ENCODE assay signal across 8 mouse cellular contexts in the genomic region with DNA sequence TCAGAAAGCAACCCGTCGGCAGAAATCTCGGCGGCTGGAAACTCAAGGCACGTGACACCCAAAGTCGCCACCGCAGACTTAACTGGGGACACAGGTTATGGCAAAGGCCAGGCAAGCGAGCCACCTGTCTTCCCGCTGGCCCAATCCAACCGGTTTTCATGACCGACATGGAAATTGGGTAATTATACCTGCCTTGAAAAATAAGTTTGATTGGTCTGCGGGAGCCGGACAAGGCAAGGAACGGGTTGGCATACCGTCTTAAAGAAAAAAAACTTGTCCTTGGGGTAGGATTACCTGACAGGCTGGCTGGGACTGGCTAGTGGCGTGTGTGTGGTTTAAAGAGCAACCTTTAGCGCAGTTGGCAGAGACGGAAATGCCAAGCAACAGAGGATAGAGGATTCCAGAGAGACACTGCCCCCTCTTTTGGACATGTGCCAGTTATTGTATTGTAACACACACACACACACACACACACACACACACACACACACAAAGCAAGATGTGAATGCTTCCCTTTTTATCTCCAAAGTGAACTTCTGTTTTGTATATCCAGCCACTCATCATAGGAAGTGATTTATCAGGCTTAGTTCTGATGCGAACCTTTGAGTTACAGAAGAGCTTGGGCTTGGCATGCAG. TPM values are rescaled to one million over a fixed set of nuclear protein-coding genes. Genes with fewer than 3 reads are reported as not detected.
A peak's percentile ranks its signal among the peaks of the same experiment; 100 is the strongest.
DNase-seq lines count a peak whose midpoint lies in the region; ATAC-seq lines count a peak whose summit lies in the region.

No protein-coding gene starts in this region.

- 0 out of 2 replicates have a peak overlapping the region, but pooled peaks have one; percentile 30 for H3K27ac ChIP-seq in embryonic facial prominence, embryonic 10.5 days (replicated peaks)
- peak overlapping the region; percentile 88 for H3K27ac ChIP-seq in intestine, embryonic 16.5 days (ENCODE audit: low read length)

- peak overlapping the region; percentile 32 for H3K4me2 ChIP-seq in intestine, embryonic 16.5 days (ENCODE audit: low read depth, low read length)

- peak; percentile 52 for DNase-seq in adrenal gland, postnatal 10 days
- DNase-seq in adrenal gland, postnatal 4 days (ENCODE audit: low spot score in 2 of 2): no peak
- DNase-seq in embryonic facial prominence, embryonic 10.5 days (ENCODE audit: low spot score): peak; percentile 42
- DNase-seq in lung, adult 18-20 months: peak; percentile 76 to 84
- peak; percentile 60 to 69 for DNase-seq in urinary bladder, postnatal 36 days (ENCODE audit: low spot score in 2 of 2)
- no peak for DNase-seq in frontal cortex, adult 2 months (ENCODE audit: extremely low spot score in 1 of 2, low spot score in 1 of 2)
- no peak for DNase-seq in layer of hippocampus, postnatal 14 days (ENCODE audit: low spot score in 2 of 2)

- H3K27me3 ChIP-seq in embryonic facial prominence, embryonic 10.5 days (replicated peaks; ENCODE audit: low read depth, poor library complexity, severe bottlenecking): peaks cover 9% of the 10 kb centered on the region
- H3K27me3 ChIP-seq in intestine, embryonic 16.5 days (replicated peaks; ENCODE audit: control insufficient read depth, insufficient read depth, low read length): no peaks in the 10 kb centered on the region

- H3K4me1 ChIP-seq in embryonic facial prominence, embryonic 10.5 days: peaks cover 45% of the 10 kb centered on the region
- peaks cover 22% of the 10 kb centered on the region for H3K4me1 ChIP-seq in intestine, embryonic 16.5 days (ENCODE audit: control insufficient read depth, insufficient read depth, low read length)

- peak overlapping the region; percentile 34 for H3K9ac ChIP-seq in intestine, embryonic 16.5 days (ENCODE audit: low read depth, low read length)

- no peaks in the 10 kb centered on the region for H3K9me3 ChIP-seq in embryonic facial prominence, embryonic 10.5 days
- H3K9me3 ChIP-seq in intestine, embryonic 16.5 days (ENCODE audit: control insufficient read depth, low read length): no peaks in the 10 kb centered on the region

- 33% methylated on average over 19 of the region's 19 CpGs for WGBS in embryonic facial prominence, embryonic 10.5 days
- 28% methylated on average over 19 of the region's 19 CpGs for WGBS in intestine, embryonic 16.5 days

- no peaks in the 10 kb centered on the region for H3K36me3 ChIP-seq in embryonic facial prominence, embryonic 10.5 days (replicated peaks)
- no peaks in the 10 kb centered on the region for H3K36me3 ChIP-seq in intestine, embryonic 16.5 days (ENCODE audit: control insufficient read depth, insufficient read depth, low read length)

- no peak for ATAC-seq in intestine, embryonic 16.5 days

- H3K4me3 ChIP-seq in embryonic facial prominence, embryonic 10.5 days: peak overlapping the region; percentile 32
- no peak overlapping the region for H3K4me3 ChIP-seq in intestine, embryonic 16.5 days (ENCODE audit: low read length)

RNA-seq across cellular contexts. Expression of a gene that starts 3.2 kb away (rescaled TPM):
- total RNA-seq in adrenal gland, postnatal 10 days (2021): 10 to 100 TPM; 36.7 to 49.2 TPM
- total RNA-seq in adrenal gland, postnatal 4 days (2021): 10 to 100 TPM; 33.1 to 36.7 TPM
- 8.0 and 8.9 TPM in 2 replicates for polyA plus RNA-seq in embryonic facial prominence, embryonic 10.5 days (2016; fragmentation: Nextera tagmentation; extraction: Ambion mirVana)
- 6.8 and 9.9 TPM in 2 replicates for polyA plus RNA-seq in intestine, embryonic 16.5 days (2015; fragmentation: Nextera tagmentation; extraction: Ambion mirVana)
- 30.5 and 31.4 TPM in 2 replicates for polyA plus RNA-seq in frontal cortex, adult 2 months (2012; rRNA removed)
- total RNA-seq in layer of hippocampus, postnatal 14 days (2021): 10 to 100 TPM; 34.8 to 35.3 TPM

RNA-seq across cellular contexts. Expression of a gene that starts 16.7 kb away (rescaled TPM):
- 10 to 100 TPM; 11.1 to 13.5 TPM for total RNA-seq in adrenal gland, postnatal 10 days (2021)
- total RNA-seq in adrenal gland, postnatal 4 days (2021): 10 to 100 TPM; 23.4 to 24.3 TPM
- polyA plus RNA-seq in embryonic facial prominence, embryonic 10.5 days (2016; fragmentation: Nextera tagmentation; extraction: Ambion mirVana): 4.8 and 5.5 TPM in 2 replicates
- 3.2 and 3.5 TPM in 2 replicates for polyA plus RNA-seq in intestine, embryonic 16.5 days (2015; fragmentation: Nextera tagmentation; extraction: Ambion mirVana)
- 39.5 and 46.5 TPM in 2 replicates for polyA plus RNA-seq in frontal cortex, adult 2 months (2012; rRNA removed)
- 10 to 100 TPM; 12.7 to 13.6 TPM for total RNA-seq in layer of hippocampus, postnatal 14 days (2021)

Comparison
In these comparisons a context has a peak if more than half of its experiments do, and no peak if none do; other contexts are left out.
1. DNase-seq: peak in adrenal gland, postnatal 10 days (single experiment), embryonic facial prominence, embryonic 10.5 days (single experiment), lung, adult 18-20 months (2 of 2) and urinary bladder, postnatal 36 days (2 of 2); none in adrenal gland, postnatal 4 days (0 of 2), frontal cortex, adult 2 months (0 of 2) and layer of hippocampus, postnatal 14 days (0 of 2).